Mouse (Mus musculus): ENCODE data around the gene Zfp729b. TPM values are rescaled to one million over a fixed set of nuclear protein-coding genes. Genes with fewer than 3 reads are reported as not detected.

Zfp729b gene
- 36.9 TPM for polyA plus RNA-seq (2014; fragmentation: Illumina TruSeq; extraction: RNeasy Lipid Tissue Mini Kit (QIAGEN cat#74804); ENCODE audit: low replicate concordance)

DNA sequence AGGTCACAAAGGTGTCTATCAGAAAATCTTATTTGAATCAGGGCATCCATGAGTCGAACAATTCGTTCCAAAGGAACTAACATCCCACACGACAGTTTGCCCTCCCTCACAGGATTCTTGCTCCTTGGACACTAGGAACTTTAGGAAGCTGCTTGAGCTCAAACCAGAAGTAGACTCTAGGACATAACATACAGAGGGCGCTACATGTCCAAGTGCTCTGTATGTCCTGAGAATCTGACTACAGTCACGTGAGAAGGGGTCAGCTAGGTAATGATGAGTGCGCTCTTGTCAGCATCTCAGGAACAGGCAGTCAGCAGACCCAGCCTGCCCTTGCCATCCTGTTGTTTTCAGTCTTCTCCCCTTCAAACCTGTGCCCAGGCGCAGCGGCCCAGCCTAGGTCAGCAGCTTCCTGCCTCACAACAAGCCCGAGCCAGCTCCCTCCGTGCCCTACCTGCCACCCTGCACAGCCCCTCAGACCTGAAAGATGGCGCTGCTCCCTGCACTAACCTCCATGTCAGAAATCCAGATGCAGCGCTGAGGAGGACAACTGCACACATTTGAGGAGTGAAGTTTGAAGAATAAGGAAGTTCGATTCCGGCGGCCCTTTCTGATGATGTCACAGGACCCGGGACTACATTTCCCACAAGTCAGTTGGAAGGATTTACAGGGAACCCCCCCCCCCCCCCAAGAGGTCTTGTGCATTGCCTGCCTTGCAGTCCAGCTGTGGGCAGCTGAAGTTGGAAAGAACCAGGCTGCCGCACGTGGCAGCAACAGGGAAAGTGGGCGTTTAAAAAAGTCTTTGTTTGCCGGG is at the start of gene Zfp729b:
Zfp729b (minus strand) TSS at position 642 of the 811 bp plus-strand sequence.

DNA sequence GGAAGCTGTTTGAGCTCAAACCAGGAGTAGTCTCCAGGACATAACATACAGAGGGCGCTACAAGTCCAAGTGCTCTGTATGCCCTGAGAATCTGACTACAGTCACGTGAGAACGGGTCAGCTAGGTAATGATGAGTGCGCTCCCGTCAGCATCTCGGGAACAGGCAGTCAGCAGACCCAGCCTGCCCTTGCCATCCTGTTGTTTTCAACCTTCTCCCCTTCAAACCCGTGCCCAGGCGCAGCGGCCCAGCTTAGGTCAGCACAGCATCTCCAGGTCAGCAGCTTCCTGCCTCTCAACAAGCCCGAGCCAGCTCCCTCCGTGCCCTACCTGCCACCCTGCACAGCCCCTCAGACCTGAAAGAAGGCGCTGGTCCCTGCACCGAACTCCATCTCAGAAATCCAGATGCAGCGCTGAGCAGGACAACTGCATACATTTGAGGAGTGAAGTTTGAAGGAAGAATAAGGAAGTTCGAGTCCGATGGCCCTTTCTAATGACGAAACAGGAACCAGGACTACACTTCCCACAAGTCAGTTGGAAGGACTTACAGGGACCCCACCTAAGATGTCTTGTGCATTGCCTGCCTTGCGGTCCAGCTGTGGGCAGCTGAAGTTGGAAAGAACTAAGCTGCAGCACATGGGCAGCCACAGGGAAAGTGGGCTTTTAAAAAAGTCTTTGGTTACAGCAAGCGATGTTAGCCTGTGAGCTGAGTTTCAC is 27.9 kb upstream of the Zfp729b start, which contains the start of the genes Gm49345 and Zfp729a:
Gm49345 (minus strand) TSS at position 476 of the 714 bp plus-strand sequence.
Zfp729a (minus strand) TSS at position 498 of the 714 bp plus-strand sequence.

DNA sequence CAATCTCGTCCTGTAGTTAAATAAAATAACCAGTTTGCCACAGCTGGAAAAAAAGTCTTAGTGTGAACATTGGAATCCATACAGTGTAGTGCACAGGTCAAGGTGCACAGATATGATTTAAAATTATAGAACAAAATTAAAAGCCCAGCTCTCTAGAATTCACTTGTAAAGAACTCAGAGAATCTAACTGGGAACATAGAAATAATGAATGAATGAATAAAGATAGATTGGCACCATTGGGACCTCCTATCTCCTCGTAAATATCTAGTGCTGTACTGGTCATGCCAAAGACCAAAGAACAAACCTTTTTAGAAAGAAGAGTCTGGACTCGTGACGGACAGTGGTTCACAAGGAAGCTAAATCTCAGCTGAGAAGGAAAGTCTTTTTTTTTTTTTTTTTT is 55.8 kb downstream of the Zfp729b start, which contains the start of gene Zfp748:
Zfp748 (minus strand) TSS at position 101 of the 400 bp plus-strand sequence.

Other genes starting within 250 kb of the Zfp729b start
- not detected for gene Gm28044, start 249.2 kb downstream of the Zfp729b start, polyA plus RNA-seq (2014; fragmentation: Illumina TruSeq; extraction: RNeasy Lipid Tissue Mini Kit (QIAGEN cat#74804); ENCODE audit: low replicate concordance)
- 19.8 TPM for gene Zfp953, start 249.1 kb downstream of the Zfp729b start, polyA plus RNA-seq (2014; fragmentation: Illumina TruSeq; extraction: RNeasy Lipid Tissue Mini Kit (QIAGEN cat#74804); ENCODE audit: low replicate concordance)
- 1.0 TPM for gene Gm28041, start 234.0 kb downstream of the Zfp729b start, polyA plus RNA-seq (2014; fragmentation: Illumina TruSeq; extraction: RNeasy Lipid Tissue Mini Kit (QIAGEN cat#74804); ENCODE audit: low replicate concordance)
- 12.1 TPM for gene Zfp456, start 233.9 kb downstream of the Zfp729b start, polyA plus RNA-seq (2014; fragmentation: Illumina TruSeq; extraction: RNeasy Lipid Tissue Mini Kit (QIAGEN cat#74804); ENCODE audit: low replicate concordance)
- gene Zfp429, start 209.9 kb downstream of the Zfp729b start, polyA plus RNA-seq (2014; fragmentation: Illumina TruSeq; extraction: RNeasy Lipid Tissue Mini Kit (QIAGEN cat#74804); ENCODE audit: low replicate concordance), result 37.8 TPM
- gene Zfp459, start 188.3 kb downstream of the Zfp729b start, polyA plus RNA-seq (2014; fragmentation: Illumina TruSeq; extraction: RNeasy Lipid Tissue Mini Kit (QIAGEN cat#74804); ENCODE audit: low replicate concordance), result 6.3 TPM
- 37.0 TPM for gene Zfp874a, start 158.1 kb downstream of the Zfp729b start, polyA plus RNA-seq (2014; fragmentation: Illumina TruSeq; extraction: RNeasy Lipid Tissue Mini Kit (QIAGEN cat#74804); ENCODE audit: low replicate concordance)
- 24.8 TPM for gene Zfp874b, start 125.4 kb downstream of the Zfp729b start, polyA plus RNA-seq (2014; fragmentation: Illumina TruSeq; extraction: RNeasy Lipid Tissue Mini Kit (QIAGEN cat#74804); ENCODE audit: low replicate concordance)
- 25.0 TPM for gene Zfp58, start 109.2 kb downstream of the Zfp729b start, polyA plus RNA-seq (2014; fragmentation: Illumina TruSeq; extraction: RNeasy Lipid Tissue Mini Kit (QIAGEN cat#74804); ENCODE audit: low replicate concordance)
- gene Gm26965, start 83.6 kb downstream of the Zfp729b start, polyA plus RNA-seq (2014; fragmentation: Illumina TruSeq; extraction: RNeasy Lipid Tissue Mini Kit (QIAGEN cat#74804); ENCODE audit: low replicate concordance), result not detected
- 20.5 TPM for gene Zfp87, start 83.5 kb downstream of the Zfp729b start, polyA plus RNA-seq (2014; fragmentation: Illumina TruSeq; extraction: RNeasy Lipid Tissue Mini Kit (QIAGEN cat#74804); ENCODE audit: low replicate concordance)
- gene Zfp748, start 55.9 kb downstream of the Zfp729b start, polyA plus RNA-seq (2014; fragmentation: Illumina TruSeq; extraction: RNeasy Lipid Tissue Mini Kit (QIAGEN cat#74804); ENCODE audit: low replicate concordance), result 26.7 TPM
- not detected for gene Gm49345, start 28.1 kb upstream of the Zfp729b start, polyA plus RNA-seq (2014; fragmentation: Illumina TruSeq; extraction: RNeasy Lipid Tissue Mini Kit (QIAGEN cat#74804); ENCODE audit: low replicate concordance)
- gene Zfp729a, start 28.1 kb upstream of the Zfp729b start, polyA plus RNA-seq (2014; fragmentation: Illumina TruSeq; extraction: RNeasy Lipid Tissue Mini Kit (QIAGEN cat#74804); ENCODE audit: low replicate concordance), result 31.2 TPM
- gene Zfp738, start 77.4 kb upstream of the Zfp729b start, polyA plus RNA-seq (2014; fragmentation: Illumina TruSeq; extraction: RNeasy Lipid Tissue Mini Kit (QIAGEN cat#74804); ENCODE audit: low replicate concordance), result 14.0 TPM
- 33.8 TPM for gene Zfp65, start 119.5 kb upstream of the Zfp729b start, polyA plus RNA-seq (2014; fragmentation: Illumina TruSeq; extraction: RNeasy Lipid Tissue Mini Kit (QIAGEN cat#74804); ENCODE audit: low replicate concordance)
- 27.4 TPM for gene Zfp85, start 145.5 kb upstream of the Zfp729b start, polyA plus RNA-seq (2014; fragmentation: Illumina TruSeq; extraction: RNeasy Lipid Tissue Mini Kit (QIAGEN cat#74804); ENCODE audit: low replicate concordance)
- 5.1 TPM for gene Zfp493, start 170.0 kb upstream of the Zfp729b start, polyA plus RNA-seq (2014; fragmentation: Illumina TruSeq; extraction: RNeasy Lipid Tissue Mini Kit (QIAGEN cat#74804); ENCODE audit: low replicate concordance)
- gene Zfp273, start 204.0 kb upstream of the Zfp729b start, polyA plus RNA-seq (2014; fragmentation: Illumina TruSeq; extraction: RNeasy Lipid Tissue Mini Kit (QIAGEN cat#74804); ENCODE audit: low replicate concordance), result 33.1 TPM
- not detected for gene Gm10037, start 221.4 kb upstream of the Zfp729b start, polyA plus RNA-seq (2014; fragmentation: Illumina TruSeq; extraction: RNeasy Lipid Tissue Mini Kit (QIAGEN cat#74804); ENCODE audit: low replicate concordance)